Mouse (Mus musculus): ENCODE data around the gene Olfr1301. TPM values are rescaled to one million over a fixed set of nuclear protein-coding genes. Genes with fewer than 3 reads are reported as not detected.

Olfr1301 gene
- not detected for polyA plus RNA-seq (2017; shearing (Covaris generic))

GRCm38 (mm10) chr2:111750706-111751105, at the start of gene Olfr1301:
Gene Olfr1301 (plus strand): TSS chr2:111751006.

GRCm38 (mm10) chr2:111777129-111777528, 26.3 kb downstream of the Olfr1301 start, which contains the start of gene Olfr1302:
Gene Olfr1302 (plus strand): TSS chr2:111777429.

Other genes starting within 250 kb of the Olfr1301 start
- not detected for gene Olfr1293-ps, start 225.8 kb upstream of the Olfr1301 start, polyA plus RNA-seq (2017; shearing (Covaris generic))
- not detected for gene Olfr1294, start 210.7 kb upstream of the Olfr1301 start, polyA plus RNA-seq (2017; shearing (Covaris generic))
- gene Olfr1295, start 181.3 kb upstream of the Olfr1301 start, polyA plus RNA-seq (2017; shearing (Covaris generic)): not detected
- gene Olfr1297, start 124.5 kb upstream of the Olfr1301 start, polyA plus RNA-seq (2017; shearing (Covaris generic)): not detected
- not detected for gene Olfr1298, start 101.8 kb upstream of the Olfr1301 start, polyA plus RNA-seq (2017; shearing (Covaris generic))
- not detected for gene Olfr1299, start 89.6 kb upstream of the Olfr1301 start, polyA plus RNA-seq (2017; shearing (Covaris generic))
- not detected for gene Olfr1302, start 26.4 kb downstream of the Olfr1301 start, polyA plus RNA-seq (2017; shearing (Covaris generic))
- not detected for gene Olfr1303, start 69.3 kb downstream of the Olfr1301 start, polyA plus RNA-seq (2017; shearing (Covaris generic))
- not detected for gene Olfr1305, start 126.1 kb downstream of the Olfr1301 start, polyA plus RNA-seq (2017; shearing (Covaris generic))
- not detected for gene Olfr1306, start 165.3 kb downstream of the Olfr1301 start, polyA plus RNA-seq (2017; shearing (Covaris generic))
- 0.07 TPM for gene Olfr1307, start 198.4 kb downstream of the Olfr1301 start, polyA plus RNA-seq (2017; shearing (Covaris generic))
- not detected for gene Olfr1308, start 213.9 kb downstream of the Olfr1301 start, polyA plus RNA-seq (2017; shearing (Covaris generic))
- not detected for gene Olfr1309, start 239.3 kb downstream of the Olfr1301 start, polyA plus RNA-seq (2017; shearing (Covaris generic))